Mouse (Mus musculus) neutrophil, adult 59 days (primary cell): Measurements from ENCODE around the gene Trappc4. TPM values are rescaled to one million over a fixed set of nuclear protein-coding genes. Genes with fewer than 3 reads are reported as not detected.

ENCODE experiments used
- total RNA-seq, 2 experiments: library from RNA; stranded (reverse); gene quantifications; 1 replicate in 1 of 2; 2 replicates in 1 of 2; pipeline ENCODE4 v1.2.4; 2023

Gene Trappc4
- total RNA-seq, result 10 to 100 TPM; 50.5 to 53.9 TPM

GRCm38 (mm10) chr9:44406906-44407751 lies at the start of gene Trappc4, which contains the start of gene Rps25:
TSS of gene Trappc4 (minus strand) at chr9:44407600.
TSS of gene Rps25 (plus strand) at chr9:44407139.

GRCm38 (mm10) chr9:44454891-44455220 lies 47.5 kb upstream of the Trappc4 start, which contains the start of gene Upk2:
TSS of gene Upk2 (minus strand) at chr9:44454976.

GRCm38 (mm10) chr9:44440961-44441360 lies 33.6 kb upstream of the Trappc4 start, which contains the start of gene Foxr1:
TSS of gene Foxr1 (minus strand) at chr9:44441136.

GRCm38 (mm10) chr9:44418519-44419385 lies 11.4 kb upstream of the Trappc4 start, which contains the start of gene Ccdc84:
TSS of gene Ccdc84 (minus strand) at chr9:44418569.

GRCm38 (mm10) chr9:44396684-44397411 lies 10.6 kb downstream of the Trappc4 start, which contains the start of gene Slc37a4:
TSS of gene Slc37a4 (plus strand) at chr9:44396852.

GRCm38 (mm10) chr9:44379054-44379834 lies 28.2 kb downstream of the Trappc4 start, which contains the start of gene Hyou1:
TSS of gene Hyou1 (plus strand) at chr9:44379490.

GRCm38 (mm10) chr9:44361190-44361917 lies 46.0 kb downstream of the Trappc4 start, which contains the start of gene Vps11:
TSS of gene Vps11 (minus strand) at chr9:44361670.

Other genes with a start within 250 kb of the Trappc4 start
- 100 to 1,000 TPM; 215 to 217 TPM for gene Cbl, start 173.6 kb downstream of the Trappc4 start, total RNA-seq
- not detected for gene Ccdc153, start 166.9 kb downstream of the Trappc4 start, total RNA-seq
- 1 to 10 TPM; 1.6 TPM for gene Pdzd3, start 156.1 kb downstream of the Trappc4 start, total RNA-seq
- 10 to 100 TPM; 61.4 to 69.3 TPM for gene Nlrx1, start 139.0 kb downstream of the Trappc4 start, total RNA-seq
- gene Abcg4, start 119.0 kb downstream of the Trappc4 start, total RNA-seq, result 1 to 10 TPM; 3.7 to 9.7 TPM
- gene Hinfp, start 101.9 kb downstream of the Trappc4 start, total RNA-seq, result 10 to 100 TPM; 35.6 to 40.8 TPM
- 10 to 100 TPM; 21.6 to 23.7 TPM for gene C2cd2l, start 87.3 kb downstream of the Trappc4 start, total RNA-seq
- gene Dpagt1, start 81.6 kb downstream of the Trappc4 start, total RNA-seq, result 10 to 100 TPM; 13.9 to 15.2 TPM
- 100 to 1,000 TPM; 273 to 278 TPM for gene H2afx, start 72.9 kb downstream of the Trappc4 start, total RNA-seq
- gene Hmbs, start 63.4 kb downstream of the Trappc4 start, total RNA-seq, result 10 to 100 TPM; 43.9 to 66.5 TPM
- 10 to 100 TPM; 37.1 to 37.2 TPM for gene Vps11, start 45.9 kb downstream of the Trappc4 start, total RNA-seq
- 10 to 100 TPM; 50.6 to 54.5 TPM for gene Hyou1, start 28.1 kb downstream of the Trappc4 start, total RNA-seq
- gene Slc37a4, start 10.7 kb downstream of the Trappc4 start, total RNA-seq, result 10 to 100 TPM; 12.4 to 13.7 TPM
- 1,000 to 10,000 TPM in 1 of 2 experiments, 100 to 1,000 TPM in 1; 988 to 1,162 TPM for gene Rps25, start 461 bp downstream of the Trappc4 start, total RNA-seq
- gene Ccdc84, start 11.0 kb upstream of the Trappc4 start, total RNA-seq, result 10 to 100 TPM; 23.0 to 26.9 TPM
- gene Foxr1, start 33.5 kb upstream of the Trappc4 start, total RNA-seq, result not detected
- not detected for gene Upk2, start 47.4 kb upstream of the Trappc4 start, total RNA-seq
- 10 to 100 TPM in 1 of 2 experiments, 1 to 10 TPM in 1; 6.9 to 10.2 TPM for gene Bcl9l, start 75.2 kb upstream of the Trappc4 start, total RNA-seq
- under 1 TPM; 0.24 to 0.42 TPM for gene Cxcr5, start 154.3 kb upstream of the Trappc4 start, total RNA-seq
- gene Ddx6, start 197.3 kb upstream of the Trappc4 start, total RNA-seq, result 100 to 1,000 TPM; 114 to 116 TPM